Mouse (Mus musculus) v-Abl transformed pro-B cells (cell line): ENCODE measurements around the gene Tmprss3.

Experiments used
- in situ Hi-C, 2 experiments: fragments of 400-800 bp; cut with MboI; formaldehyde crosslinking; loops; one replicate each; pipeline ENCODE4 v1.15.1; 2025; ENCODE audit not compliant: unreplicated experiment in 2 of 2

The Tmprss3 gene

GRCm38 (mm10) chr17:31198877-31199276 lies at the start of gene Tmprss3:
TSS of gene Tmprss3 (minus strand) at chr17:31198977.
- in situ Hi-C loops, result loop anchor here in 1 of 2 experiments (5.0 kb wide), 1 partner anchor 48 kb away; no protein-coding TSS in a partner anchor

- in situ Hi-C loops, result loop anchor here (5.0 kb wide), 2 partner anchors 50 to 60 kb away; partner anchors contain the start of gene Tmprss3 (in 1 of the 2)
These were observed 48.4 kb upstream of the Tmprss3 start for GRCm38 (mm10) chr17:31247144-31247543.

- in situ Hi-C loops, result loop anchor here (5.0 kb wide), 2 partner anchors 48 to 58 kb away; partner anchors contain the start of gene Tmprss3 (in 1 of the 2)
These were observed 46.5 kb upstream of the Tmprss3 start for GRCm38 (mm10) chr17:31245321-31245720.

GRCm38 (mm10) chr17:31242764-31243163 lies 44.0 kb upstream of the Tmprss3 start:
- in situ Hi-C loops, result no loop called here

- in situ Hi-C loops, result no loop called here
These were observed 42.4 kb upstream of the Tmprss3 start for GRCm38 (mm10) chr17:31241156-31241555.

- in situ Hi-C loops, result no loop called here
These were observed 39.6 kb upstream of the Tmprss3 start for GRCm38 (mm10) chr17:31238234-31239020.

GRCm38 (mm10) chr17:31235915-31236314 lies 37.1 kb upstream of the Tmprss3 start:
- in situ Hi-C loops, result no loop called here

- in situ Hi-C loops, result no loop called here
These were observed 33.7 kb upstream of the Tmprss3 start for GRCm38 (mm10) chr17:31232251-31233010.

- in situ Hi-C loops, result no loop called here
These were observed 33.0 kb upstream of the Tmprss3 start for GRCm38 (mm10) chr17:31231780-31232179.

GRCm38 (mm10) chr17:31226931-31227330 lies 28.2 kb upstream of the Tmprss3 start:
- in situ Hi-C loops, result no loop called here

GRCm38 (mm10) chr17:31226368-31226767 lies 27.6 kb upstream of the Tmprss3 start:
- in situ Hi-C loops, result no loop called here

GRCm38 (mm10) chr17:31224591-31224990 lies 25.8 kb upstream of the Tmprss3 start:
- in situ Hi-C loops, result no loop called here

GRCm38 (mm10) chr17:31223835-31224234 lies 25.1 kb upstream of the Tmprss3 start:
- in situ Hi-C loops, result no loop called here

- in situ Hi-C loops, result no loop called here
These were observed 24.1 kb upstream of the Tmprss3 start for GRCm38 (mm10) chr17:31222810-31223310.

- in situ Hi-C loops, result no loop called here
These were observed 17.5 kb upstream of the Tmprss3 start for GRCm38 (mm10) chr17:31216068-31216955.

GRCm38 (mm10) chr17:31211881-31212280 lies 13.1 kb upstream of the Tmprss3 start:
- in situ Hi-C loops, result no loop called here

GRCm38 (mm10) chr17:31210299-31210698 lies 11.5 kb upstream of the Tmprss3 start:
- in situ Hi-C loops, result no loop called here

- in situ Hi-C loops, result no loop called here
These were observed 10.7 kb upstream of the Tmprss3 start for GRCm38 (mm10) chr17:31209376-31209930.

GRCm38 (mm10) chr17:31208654-31209053 lies 9.9 kb upstream of the Tmprss3 start:
- in situ Hi-C loops, result no loop called here

- in situ Hi-C loops, result no loop called here
These were observed 9.1 kb upstream of the Tmprss3 start, which contains the start of gene Ubash3a for GRCm38 (mm10) chr17:31207771-31208334. TSS of gene Ubash3a (plus strand) at chr17:31207873.
